Mouse (Mus musculus) liver (tissue): ENCODE data around the gene Slc26a11.
"Not testable (repeated sequence)": the region's sequence is repeated elsewhere in the genome, so short reads cannot be mapped to it uniquely, and the experiment has no call there.

ENCODE experiments used
- DNase-seq: peaks from one replicate; pipeline ENCODE4 v3.0.0-alpha.2; 2020; ENCODE audit warnings: mixed read lengths

The Slc26a11 gene

DNA sequence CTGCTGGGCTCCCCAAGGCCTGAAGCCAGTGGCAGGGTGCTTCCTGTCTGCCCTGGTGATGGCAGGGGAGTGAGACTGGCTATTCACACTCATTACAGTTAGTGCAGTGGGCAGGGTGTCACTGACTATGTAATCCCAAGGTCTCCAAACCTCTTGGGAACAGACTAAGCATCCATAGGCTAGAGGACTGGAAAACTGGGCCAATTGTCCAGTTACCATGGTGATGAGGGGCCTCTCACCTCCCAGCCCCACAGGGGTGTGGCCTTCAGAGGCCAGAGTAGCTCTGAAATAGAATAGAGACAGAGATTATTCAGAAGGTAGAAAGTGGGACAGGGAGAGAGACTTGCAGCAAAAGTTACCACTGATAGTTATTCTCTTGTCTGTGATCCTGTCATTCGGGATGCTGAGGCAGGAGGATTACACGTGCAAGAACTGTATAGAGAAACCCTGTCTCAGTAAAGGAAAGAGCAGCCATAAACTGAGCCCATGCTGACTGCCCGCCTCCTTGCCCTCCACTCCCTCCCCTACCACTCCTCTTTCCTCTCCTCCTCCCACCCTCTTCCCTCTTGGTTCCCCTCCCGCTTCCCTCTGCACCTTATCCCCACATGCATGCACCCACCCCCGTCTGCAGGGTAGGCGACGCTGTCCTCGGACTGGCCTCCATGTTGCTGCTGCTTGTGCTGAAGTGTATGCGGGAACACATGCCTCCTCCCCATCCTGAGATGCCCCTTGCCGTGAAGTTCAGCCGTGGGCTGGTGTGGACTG, 7.6 kb downstream of the Slc26a11 start:
- DNase-seq = no peak

DNA sequence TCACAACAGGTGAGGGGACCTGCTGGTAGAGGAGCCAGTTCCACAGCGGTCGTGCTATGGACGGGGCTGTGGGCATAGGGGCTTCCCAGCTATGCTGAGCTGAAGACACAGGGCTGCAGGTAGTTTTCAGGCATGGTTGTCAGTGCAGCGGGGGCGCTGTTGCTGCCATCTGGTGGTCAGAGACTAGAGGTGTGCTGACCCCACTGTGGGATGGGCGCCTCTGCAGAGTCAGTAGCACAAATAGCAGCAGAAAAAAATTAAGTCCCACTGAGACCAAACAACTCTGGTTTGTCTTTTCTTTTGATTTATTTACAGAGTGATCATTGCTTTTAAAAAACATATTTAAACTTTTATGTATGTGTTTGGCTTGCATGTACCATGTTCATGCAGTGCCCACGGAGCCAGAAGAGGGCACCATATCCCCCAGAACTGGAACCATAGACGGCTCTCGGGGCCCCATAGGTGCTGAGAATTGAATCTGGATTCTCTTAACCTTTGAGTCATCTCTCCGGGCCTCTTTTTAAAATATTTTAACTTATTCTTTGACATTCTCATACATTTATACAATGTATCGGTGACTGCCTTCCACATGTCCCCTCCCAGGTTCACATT, 8.3 kb downstream of the Slc26a11 start:
- DNase-seq = peak; percentile 75

DNA sequence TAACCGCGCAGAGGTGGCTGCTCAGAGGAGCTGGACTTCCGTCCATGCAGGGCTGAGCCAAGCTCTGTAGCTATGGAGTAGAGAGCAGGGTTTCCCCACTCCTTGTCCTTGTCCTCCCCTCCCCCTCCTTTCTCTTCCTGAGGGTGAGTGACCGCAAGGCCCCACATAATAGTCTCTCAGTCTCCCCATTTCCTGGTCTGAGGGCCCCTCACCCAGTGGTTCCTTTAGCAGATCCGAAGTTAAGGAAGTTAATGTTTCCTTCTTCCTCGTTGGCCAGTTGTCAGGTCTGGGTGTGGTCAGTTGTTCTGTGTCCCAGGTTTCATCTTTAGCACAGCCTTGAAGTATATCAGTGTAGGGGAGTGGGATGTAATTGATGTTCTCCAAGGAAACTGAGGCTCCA, 20.1 kb downstream of the Slc26a11 start:
- DNase-seq = no peak

DNA sequence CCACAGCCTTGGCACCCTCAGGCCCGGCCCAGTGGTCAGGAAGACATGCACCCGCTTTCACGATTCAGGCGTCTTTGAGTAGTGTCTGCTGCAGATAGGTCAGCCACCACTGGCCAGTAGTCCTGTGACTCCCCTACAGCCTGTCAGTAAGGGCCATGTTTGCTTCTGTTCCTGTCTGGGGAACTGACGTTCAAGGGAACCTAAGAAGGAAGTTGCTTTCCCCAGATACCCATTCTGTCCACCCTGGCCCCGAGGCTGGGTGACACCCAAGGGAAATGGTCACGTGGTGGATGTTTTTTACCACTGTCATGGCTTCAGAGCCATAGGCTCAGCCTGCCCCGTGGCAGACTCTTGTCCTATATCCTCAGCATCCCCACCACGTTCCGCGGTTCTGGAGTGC, 22.0 kb downstream of the Slc26a11 start:
- no peak for DNase-seq

DNA sequence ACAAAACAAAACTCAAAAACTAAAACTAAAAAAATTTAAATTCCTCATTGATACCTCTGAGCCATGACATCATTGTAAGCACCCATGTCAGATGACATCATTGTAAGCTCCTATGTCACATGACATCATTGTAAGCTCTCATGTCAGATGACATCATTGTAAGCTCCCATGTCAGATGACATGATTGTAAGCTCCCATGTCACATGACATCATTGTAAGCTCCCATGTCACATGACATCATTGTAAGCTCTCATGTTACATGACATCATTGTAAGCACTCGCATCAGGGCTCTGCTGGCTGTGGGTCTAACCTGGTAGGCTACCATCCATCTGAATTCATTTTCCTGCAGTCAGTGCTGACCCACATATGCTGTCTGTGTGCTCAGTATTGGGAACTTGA, 23.2 kb downstream of the Slc26a11 start:
- DNase-seq = no peak

DNA sequence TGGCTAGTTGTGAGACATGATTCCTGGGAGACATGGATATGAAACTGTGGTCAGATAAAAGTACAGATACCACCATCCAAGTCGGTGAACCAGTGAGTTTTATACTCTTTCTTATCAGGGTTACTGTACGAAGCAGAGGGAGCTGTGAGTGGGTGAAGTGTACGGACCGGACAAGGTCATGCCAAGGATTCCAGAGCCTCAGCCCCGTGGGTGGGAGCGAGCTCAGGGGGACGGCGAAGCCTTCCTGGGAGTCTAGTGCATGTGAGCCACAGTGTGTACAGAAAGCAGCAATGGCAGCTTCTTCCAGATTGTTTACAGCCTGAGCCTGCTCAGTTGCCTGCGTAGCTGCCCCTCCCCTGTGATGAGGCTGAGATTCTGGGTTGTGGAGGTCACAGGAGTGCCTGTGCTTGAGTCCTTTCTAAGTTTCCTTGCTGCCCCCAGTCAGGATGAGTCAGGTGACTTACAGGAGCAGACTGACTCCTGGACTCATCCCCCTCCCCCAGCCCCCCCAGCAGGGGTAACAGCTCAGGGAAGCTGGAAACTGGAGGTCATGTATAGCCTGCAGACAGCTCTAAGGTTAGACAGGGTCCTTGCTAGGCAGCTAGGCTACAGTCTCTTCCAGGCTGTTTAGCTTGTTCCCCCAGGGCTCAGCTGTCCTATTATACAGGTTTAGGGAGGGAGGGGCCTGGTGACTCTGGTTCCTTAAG, 26.4 kb downstream of the Slc26a11 start:
- no peak for DNase-seq

DNA sequence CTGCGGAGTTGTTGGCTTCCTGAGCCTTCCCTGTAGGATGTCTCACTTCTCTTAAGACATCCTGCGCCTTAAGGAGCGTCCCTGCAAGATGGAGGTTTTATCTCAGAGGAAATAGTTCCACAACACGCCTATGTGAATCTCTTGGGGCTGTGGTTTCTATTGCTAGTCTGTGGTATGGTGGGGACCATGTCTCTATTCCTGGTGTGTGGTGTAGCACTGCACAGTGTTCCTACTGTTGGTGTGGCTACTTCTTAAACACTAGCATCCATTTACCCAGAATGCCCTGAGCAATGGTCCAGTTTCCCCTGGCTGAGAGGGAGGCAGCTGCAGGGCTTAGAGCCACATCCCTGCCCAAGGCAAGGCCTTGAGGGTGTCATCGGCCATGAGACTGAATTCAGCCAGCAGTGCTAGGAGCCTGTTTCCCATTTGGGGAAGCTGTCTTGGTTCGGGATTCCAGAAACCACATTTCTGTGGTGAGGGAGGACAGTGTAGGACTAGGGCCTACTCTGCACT, 27.0 kb downstream of the Slc26a11 start:
- DNase-seq = no peak

DNA sequence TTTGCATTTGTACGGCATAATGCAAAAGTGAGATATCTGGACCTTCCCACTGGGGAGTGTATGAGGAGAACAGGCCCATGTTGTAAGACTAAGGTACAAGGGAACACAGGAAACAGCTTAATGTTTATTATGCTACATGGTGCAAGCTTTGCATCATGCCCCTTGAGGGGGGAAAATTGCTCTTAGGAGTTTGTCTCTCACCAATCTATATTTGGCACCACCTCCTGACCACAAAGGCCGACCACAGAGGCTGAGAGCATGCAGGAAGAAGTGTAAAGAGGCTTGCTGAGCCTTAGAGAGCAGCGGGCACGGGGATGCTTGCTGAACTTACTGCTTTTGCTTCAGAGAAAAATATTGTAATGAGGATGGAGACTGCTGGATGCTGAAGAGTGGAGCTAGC, 29.5 kb downstream of the Slc26a11 start:
- DNase-seq = peak; percentile 37

DNA sequence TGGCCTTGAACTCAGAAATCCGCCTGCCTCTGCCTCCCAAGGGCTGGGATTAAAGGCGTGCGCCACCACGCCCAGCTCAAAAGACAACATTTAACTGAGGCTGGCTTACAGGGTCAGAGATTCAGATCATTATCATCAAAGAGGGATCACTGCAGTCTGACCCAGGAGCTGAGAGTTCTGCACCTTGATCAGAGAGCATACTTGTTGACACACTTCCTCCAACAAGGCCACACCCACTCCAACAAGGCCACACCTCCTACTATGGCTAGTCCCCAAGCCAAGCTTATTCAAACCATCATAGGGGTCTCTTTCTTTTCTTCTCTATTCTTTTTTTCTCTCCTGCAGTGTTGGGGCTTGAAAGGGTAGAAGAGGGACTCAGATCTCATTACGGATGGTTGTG, 30.9 kb downstream of the Slc26a11 start:
- DNase-seq = no peak

DNA sequence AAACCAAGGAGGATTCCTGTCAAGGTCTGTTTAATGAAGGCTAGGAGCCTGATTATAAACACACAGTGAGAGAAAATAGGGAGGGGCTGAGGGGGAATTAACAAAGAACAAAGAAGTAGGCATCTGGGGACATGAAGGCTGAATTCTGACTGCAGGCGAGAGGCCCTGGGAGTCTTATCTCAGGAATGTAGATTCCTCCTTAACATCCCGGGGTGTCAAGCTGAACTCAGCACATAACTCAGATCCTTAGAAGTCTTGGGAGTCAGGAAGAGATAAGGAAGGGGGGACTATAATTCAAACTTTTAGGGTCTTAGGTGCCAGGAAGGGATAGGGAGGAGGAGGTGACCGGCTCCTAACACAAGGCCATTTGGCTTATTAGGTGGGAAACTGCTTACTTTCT, 31.9 kb downstream of the Slc26a11 start:
- DNase-seq = not testable (repeated sequence)

DNA sequence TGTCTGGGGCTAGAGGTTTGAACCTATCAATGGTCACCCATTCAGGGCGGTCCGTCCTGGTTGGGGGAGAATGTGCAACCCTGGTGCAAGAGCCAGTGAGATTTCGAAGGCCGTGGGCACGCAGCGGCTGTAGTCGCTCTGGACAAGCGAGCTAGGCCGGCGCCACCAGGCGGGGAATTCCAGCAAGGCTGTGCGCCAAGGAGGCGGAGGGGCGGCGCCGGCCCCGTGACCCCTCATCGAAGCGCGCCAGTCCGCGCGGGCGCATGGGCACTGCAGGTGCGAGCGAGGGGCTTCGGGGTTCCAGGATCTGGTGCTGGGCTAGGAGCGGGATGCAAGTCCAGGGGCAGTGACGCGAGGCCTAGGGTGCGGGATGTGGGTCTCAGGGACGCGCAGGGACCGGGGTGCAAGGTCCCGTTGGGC, 34.5 kb downstream of the Slc26a11 start:
- peak; percentile 70 for DNase-seq

DNA sequence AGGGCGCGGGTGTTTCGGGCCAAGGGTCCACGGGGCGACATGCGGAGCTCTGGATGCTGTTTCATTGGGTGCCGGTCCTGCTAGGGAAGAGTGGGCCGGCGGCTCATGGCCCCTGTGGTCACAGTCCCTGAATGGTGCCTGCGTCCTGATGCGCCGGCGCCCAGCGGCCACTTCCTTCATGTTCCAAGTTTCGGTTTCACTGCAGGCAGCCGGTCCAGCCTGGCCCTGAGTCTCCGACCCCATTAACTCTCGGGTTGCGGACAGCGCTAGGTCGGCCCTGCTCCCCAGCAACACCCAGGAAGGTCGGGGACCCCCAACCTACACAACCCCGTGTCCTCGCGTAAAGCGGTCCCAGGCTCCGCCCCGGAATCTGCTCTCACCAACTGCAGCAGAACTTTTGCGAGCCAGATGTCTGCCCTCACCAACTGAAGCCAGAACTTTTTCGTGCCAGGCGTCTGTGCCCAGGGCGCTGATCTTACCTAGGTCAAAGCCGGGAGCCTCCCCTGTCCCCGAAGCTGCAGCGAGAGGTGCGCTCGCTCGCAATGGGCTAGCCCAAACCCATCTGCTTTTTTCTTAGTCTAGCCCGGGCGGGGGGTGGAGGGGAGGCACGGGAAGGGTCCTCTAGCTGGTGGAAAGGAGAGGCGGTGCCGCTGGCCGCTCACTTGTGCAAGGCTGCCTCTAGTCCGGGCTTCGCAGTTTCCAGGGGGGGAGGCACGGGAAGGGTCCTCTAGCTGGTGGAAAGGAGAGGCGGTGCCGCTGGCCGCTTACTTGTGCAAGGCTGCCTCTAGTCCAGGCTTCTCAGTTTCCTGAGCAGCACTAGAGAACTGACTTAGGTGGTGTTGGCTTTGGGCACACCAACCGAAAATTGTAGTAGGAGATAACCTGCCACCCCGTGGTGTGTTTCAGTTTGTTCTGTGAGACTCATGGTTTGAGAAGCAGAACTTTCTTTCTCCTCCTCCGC, 35.2 kb downstream of the Slc26a11 start:
- DNase-seq = peak; percentile 36

DNA sequence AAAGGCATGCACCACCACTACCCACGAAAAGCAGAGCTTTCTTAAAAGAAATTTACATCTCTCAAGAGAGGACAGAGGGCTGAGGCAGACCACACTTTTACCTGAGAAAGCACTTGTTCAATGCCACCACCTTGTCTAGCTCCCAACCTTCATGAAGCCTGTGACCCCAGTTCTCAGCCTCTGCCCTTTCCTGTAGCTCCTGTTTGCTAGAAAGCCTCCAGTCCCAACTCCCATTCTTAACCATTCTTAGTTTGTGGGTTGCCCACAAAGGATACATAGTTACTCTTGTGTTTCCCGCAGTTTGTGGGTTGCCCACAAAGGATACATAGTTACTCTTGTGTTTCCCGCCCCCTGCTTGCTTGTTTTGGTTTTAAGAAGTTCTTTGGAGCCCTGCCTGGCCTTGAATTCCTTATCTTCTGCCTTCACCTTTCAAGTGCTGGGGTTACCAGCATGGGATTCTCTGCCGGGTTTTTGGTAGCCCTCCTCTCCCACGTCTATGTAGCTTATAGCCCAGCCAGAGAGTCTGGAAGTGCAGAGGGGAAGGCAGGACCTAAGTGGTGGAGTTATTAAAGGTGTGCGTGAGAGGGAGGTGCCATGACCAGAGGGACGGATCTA, 36.1 kb downstream of the Slc26a11 start:
- peak; percentile 27 for DNase-seq

DNA sequence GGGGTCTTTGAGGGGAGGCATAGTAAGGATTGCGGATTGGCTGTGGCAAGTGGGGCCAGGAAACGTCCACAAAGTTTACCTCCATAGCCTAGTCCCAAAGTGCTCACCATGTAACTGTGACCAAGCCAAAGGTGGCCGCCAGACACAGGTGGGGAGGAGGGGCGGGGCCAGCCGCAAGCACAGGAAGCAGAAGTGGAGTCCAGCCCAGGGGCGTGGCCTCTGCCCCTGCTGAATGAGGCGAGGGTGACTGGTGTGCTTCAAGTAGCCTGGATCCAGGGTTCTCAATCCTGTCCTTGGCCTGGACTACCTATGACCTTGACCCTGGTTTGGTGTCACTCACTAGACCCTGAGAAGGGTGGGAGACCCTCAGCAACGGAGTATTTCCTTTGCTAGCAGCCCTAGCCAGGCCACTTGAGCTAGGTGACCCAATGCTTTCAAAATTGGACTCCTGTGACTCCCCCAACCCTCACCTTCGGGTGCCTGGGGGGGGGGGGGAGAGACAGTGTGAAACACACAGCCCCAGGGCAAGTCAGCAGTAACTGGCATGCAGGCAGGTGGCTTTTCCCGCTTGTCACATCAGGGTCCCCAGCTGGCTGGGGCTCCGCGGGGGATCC, 36.8 kb downstream of the Slc26a11 start:
- peak; percentile 88 for DNase-seq

DNA sequence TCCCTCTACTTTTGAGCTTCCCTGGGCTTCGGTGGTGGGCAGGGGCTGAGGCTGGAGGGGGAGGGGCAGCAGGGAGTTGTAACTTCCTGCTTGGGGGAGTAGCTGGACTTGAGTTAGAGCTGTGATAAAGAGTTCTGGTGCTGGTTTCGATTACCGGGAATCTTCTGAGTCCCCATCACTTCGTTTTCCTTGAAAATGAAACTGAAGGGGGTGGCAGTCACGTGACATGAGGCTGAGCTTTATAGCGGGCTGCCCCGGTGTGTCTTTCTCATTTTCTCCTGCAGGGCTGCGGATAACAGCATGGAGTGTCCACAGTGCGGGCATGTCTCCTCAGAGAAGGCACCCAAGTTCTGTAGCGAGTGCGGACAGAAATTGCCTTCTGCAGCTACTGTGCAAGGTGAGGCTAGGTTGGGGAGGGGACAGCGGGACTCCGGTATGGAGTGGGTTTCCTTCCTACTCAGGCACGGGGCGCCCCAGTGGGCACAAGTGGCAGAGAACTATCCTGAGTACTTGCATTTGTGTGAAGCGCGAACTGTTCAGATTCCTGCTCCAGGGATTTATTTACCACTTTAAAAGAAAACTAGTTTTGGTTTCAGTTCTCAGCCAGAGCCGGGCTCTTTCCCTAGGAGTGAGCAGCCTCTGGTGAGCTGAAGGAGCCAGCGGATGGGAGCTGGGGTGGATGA, 37.6 kb downstream of the Slc26a11 start, which contains the start of gene Rnf213:
Gene Rnf213 (plus strand): TSS at position 301 of the 683 bp plus-strand sequence.
- DNase-seq = peak; percentile 66

DNA sequence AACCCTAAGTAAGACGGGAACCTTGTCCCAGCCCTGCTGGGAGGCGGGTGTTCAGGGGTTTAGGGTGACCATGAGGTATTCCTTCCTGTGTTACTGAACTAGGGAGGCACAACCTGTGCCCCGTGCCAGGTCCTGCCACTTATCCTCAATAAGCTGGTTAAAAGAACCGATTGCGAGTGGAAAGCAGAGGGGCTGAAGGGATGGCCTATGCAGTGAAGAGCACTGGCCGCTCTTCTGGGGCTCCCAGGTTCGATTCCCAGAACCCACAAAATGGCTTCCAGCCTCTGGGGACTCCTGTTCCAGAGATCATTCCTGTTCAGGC, 38.1 kb downstream of the Slc26a11 start:
- no peak for DNase-seq

DNA sequence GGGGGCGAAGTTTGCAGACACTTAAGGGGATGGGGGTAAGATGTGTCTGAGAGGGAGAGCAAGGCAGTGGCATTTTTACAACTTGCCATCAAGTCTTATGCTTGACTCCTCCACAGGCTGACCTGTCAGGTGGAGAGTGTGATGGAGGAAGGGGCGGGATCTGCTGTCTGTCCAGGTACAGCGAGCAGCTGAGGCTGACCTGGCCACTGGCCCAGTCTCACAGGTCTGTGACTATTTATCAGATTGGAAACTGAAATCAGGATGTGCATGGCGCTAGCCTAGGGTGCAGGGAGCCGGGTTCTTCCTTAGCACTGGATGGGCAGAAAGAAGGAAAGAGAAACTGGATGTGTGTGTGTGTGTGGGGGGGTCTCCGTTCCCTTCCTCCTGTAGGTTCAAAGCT, 38.9 kb downstream of the Slc26a11 start:
- no peak for DNase-seq

DNA sequence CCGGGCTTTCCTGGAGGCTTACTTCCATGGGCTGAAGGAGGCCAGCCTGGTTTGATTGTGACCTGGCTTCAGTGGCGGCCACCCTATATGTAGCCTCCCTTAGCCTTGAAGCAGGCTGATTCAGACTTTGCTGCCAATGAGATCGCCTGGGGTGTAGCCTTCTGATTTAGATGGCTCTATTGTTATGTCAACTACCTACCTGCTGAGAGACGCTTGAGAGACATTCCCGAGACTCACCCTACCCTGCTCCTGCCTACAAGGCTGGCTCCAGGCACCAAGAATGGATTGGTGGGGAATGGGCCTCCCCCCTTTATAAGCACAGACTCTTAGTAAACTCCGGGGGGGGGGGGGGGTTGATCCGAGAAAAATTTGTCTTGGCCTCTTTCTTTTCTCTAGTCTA, 40.0 kb downstream of the Slc26a11 start:
- DNase-seq = no peak

DNA sequence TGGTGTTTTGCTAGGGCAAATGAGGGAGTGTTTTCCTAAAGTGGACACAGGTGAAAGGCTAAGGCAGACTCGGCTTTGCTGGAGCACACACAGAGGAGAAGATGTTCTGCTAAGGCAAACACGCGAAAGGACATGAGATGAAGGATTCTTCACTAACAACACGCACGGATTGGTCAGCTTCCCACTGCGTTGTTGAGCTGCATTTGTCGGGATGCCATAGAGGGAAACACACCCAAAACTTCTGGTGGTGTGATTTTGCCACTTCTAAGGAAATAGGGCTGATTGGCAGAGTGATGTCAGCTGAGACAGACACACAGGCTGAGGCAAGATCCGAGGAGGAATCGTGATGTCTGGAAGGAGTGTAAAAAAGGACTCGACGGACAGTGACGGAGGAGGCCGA, 40.6 kb downstream of the Slc26a11 start:
- DNase-seq = no peak

DNA sequence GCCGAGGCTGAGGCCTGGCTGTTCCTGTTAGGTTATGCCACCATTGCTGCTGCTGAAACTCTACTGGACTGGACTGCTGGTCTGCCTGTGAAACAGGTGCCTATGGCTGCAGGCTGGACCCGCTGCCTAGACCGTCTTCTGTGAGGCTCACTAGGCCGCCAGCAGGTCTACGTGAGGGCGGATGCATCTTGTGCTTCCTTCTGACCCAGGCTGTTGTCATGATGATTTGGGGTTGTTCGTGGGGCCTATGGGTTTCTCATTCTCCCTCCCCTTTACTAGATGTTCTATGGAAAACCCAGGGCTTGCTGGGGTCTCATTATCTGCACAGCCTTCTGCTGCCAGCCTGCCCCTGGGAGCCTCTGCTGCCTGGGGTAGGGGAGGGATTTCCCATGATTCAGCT, 41.1 kb downstream of the Slc26a11 start:
- no peak for DNase-seq

DNA sequence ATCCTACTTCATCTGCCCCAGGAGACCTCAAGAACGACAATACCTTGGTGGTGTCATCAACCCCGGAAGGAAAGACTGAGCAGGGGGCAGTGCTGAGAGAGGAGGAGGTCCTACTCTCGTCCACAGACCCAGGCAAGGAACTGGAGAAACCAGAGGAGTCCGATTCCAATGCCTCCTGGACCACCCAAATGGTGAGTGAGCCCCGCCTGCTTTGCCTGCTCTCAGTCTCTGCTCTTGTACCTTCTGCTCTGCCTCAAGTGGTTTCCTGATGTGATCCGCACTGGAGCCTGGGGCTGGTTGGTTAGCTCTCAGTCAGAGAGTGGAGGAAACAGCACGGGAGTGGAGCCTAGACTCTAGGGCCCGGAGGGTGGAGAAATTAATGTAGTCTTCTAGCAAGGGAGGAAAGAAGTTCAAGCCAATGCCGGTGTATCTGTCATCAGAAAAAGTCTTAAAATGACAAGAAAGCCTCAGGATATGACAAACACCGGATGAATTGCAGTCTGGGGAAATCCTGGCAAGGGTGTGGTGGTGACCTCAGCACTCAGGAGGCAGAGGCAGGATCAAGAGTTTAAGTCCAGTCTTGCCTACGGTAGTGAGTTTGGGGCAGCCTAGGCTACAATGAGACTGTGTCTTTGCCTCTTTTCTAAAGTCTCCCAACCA, 47.3 kb downstream of the Slc26a11 start:
- no peak for DNase-seq
